ENCODE assay signal across 19 mouse cellular contexts in genomic region chr2:160221772-160222171, GRCm38 (mm10).
DNase-seq lines count a peak whose midpoint lies in the region; ATAC-seq and TF ChIP-seq lines count a peak whose summit lies in the region.
"Had no signal": no experiment of that assay in that cellular context is flagged by ENCODE, and none has a peak within 500 bp of the region (broad histone marks: within the 10 kb centered on the region; RNA-seq: fewer than 3 reads in every experiment).

No protein-coding gene starts in this region.

- 48% methylated on average over 11 of the region's 11 CpGs for WGBS in intestine, postnatal 0 days

- intact Hi-C loops in gastrocnemius, postnatal 14 days (cut with DNase I; ENCODE audit: low total_unique reads) = no loop called here

- no peaks in the 10 kb centered on the region for H3K27me3 ChIP-seq in intestine, postnatal 0 days (replicated peaks; ENCODE audit: control insufficient read depth, insufficient read depth, low read length)
- H3K27me3 ChIP-seq: forebrain, embryonic 15.5 days had no signal

- peak; percentile 55 for ATAC-seq in intestine, postnatal 0 days
- ATAC-seq: forebrain, embryonic 15.5 days had no signal

- no peaks in the 10 kb centered on the region for H3K36me3 ChIP-seq in intestine, postnatal 0 days (ENCODE audit: control insufficient read depth, insufficient read depth)
- H3K36me3 ChIP-seq: forebrain, embryonic 12.5 days; forebrain, embryonic 15.5 days; hindbrain, embryonic 12.5 days; hindbrain, embryonic 15.5 days had no signal

- H3K27ac ChIP-seq in intestine, postnatal 0 days (ENCODE audit: low read depth, low read length) = peak overlapping the region; percentile 70
- H3K27ac ChIP-seq: forebrain, embryonic 12.5 days; forebrain, embryonic 15.5 days; hindbrain, embryonic 12.5 days; hindbrain, embryonic 15.5 days had no signal

- peaks cover 9% of the 10 kb centered on the region; the same call in 1 of the 2 replicates for H3K4me1 ChIP-seq in intestine, postnatal 0 days (replicated peaks; ENCODE audit: control insufficient read depth, insufficient read depth, low read length)
- H3K4me1 ChIP-seq: forebrain, embryonic 15.5 days; hindbrain, embryonic 15.5 days had no signal

- no peak overlapping the region for H3K4me2 ChIP-seq in intestine, postnatal 0 days (replicated peaks; ENCODE audit: low read depth)
- H3K4me2 ChIP-seq: forebrain, embryonic 12.5 days; forebrain, embryonic 15.5 days; heart, embryonic 11.5 days; hindbrain, embryonic 12.5 days; hindbrain, embryonic 15.5 days had no signal

- peak; percentile 68 for DNase-seq in 3T3-L1 (ENCODE audit: low read depth, low spot score)
- peak; percentile 67 for DNase-seq in Muller cell, postnatal 12 days (ENCODE audit: inconsistent ontology term)
- DNase-seq in fibroblast of lung, adult 2 months (ENCODE audit: low read depth) = peak; percentile 23
- no peak for DNase-seq in heart, adult 18-20 months
- no peak for DNase-seq in c-Kit-positive CD71-positive TER-119-positive erythroid progenitor cells, embryonic 14.5 days (ENCODE audit: low spot score)
- DNase-seq in gastrocnemius, postnatal 14 days = no peak
- DNase-seq: adrenal gland, adult 2 months; adrenal gland, postnatal 14 days; cerebellum, adult 18-20 months; cerebellum, adult 9-10 months; cerebellum, postnatal 14 days; gastrocnemius, postnatal 36 days; kidney, adult 11 months had no signal

- no peaks in the 10 kb centered on the region for H3K9me3 ChIP-seq in intestine, postnatal 0 days (ENCODE audit: control insufficient read depth)
- H3K9me3 ChIP-seq: forebrain, embryonic 12.5 days; forebrain, embryonic 15.5 days; hindbrain, embryonic 12.5 days; hindbrain, embryonic 15.5 days had no signal

- no peak for TF ChIP-seq CTCF in intestine, postnatal 0 days (IDR thresholded peaks at IDR 0.05; ENCODE audit: low read depth)

- no peak overlapping the region for H3K4me3 ChIP-seq in intestine, postnatal 0 days (ENCODE audit: low read depth, low read length)
- H3K4me3 ChIP-seq: forebrain, embryonic 12.5 days; forebrain, embryonic 15.5 days; hindbrain, embryonic 12.5 days; hindbrain, embryonic 15.5 days had no signal

- H3K9ac ChIP-seq in intestine, postnatal 0 days (ENCODE audit: low read depth, low read length) = no peak overlapping the region; the same call in 1 of the 2 replicates
- H3K9ac ChIP-seq: forebrain, embryonic 12.5 days; forebrain, embryonic 15.5 days; hindbrain, embryonic 12.5 days; hindbrain, embryonic 15.5 days had no signal

Comparison
In these comparisons a context has a peak if more than half of its experiments do, and no peak if none do; other contexts are left out.
1. DNase-seq: peak in 3T3-L1 (single experiment), Muller cell, postnatal 12 days (single experiment) and fibroblast of lung, adult 2 months (single experiment); none in heart, adult 18-20 months (0 of 2), c-Kit-positive CD71-positive TER-119-positive erythroid progenitor cells, embryonic 14.5 days (single experiment) and gastrocnemius, postnatal 14 days (single experiment).